Mouse (Mus musculus) forebrain, postnatal 0 days (tissue): ENCODE measurements at regions not wholly inside any gene's neighbourhood (a gene's known extent, or its start where the extent isn't known, plus 50 kb on each side); places are given as distances from the start of the nearest gene placed in this dataset.

Experiments used
- ATAC-seq: fragments of 200-750 bp; cut with Nextera tagmentation; 2 replicates; pipeline ENCODE4 v1.8.0; 2017; ENCODE audit warnings: mild to moderate bottlenecking, moderate library complexity
- DNase-seq: peaks from one replicate; pipeline ENCODE4 v3.0.0-alpha.2; 2015
- H3K27ac ChIP-seq: fragments of 300-500 bp; sonication (generic); 2 replicates; pipeline ENCODE4 v1.5.1; 2014; ENCODE audit warnings: low read depth, mild to moderate bottlenecking, antibody characterized with exemption, low read length, moderate library complexity, mixed read lengths
- H3K27me3 ChIP-seq: fragments of 300-500 bp; sonication (generic); 2 replicates; pipeline ENCODE4 v1.6.1; 2014; ENCODE audit warnings: mild to moderate bottlenecking, low read length, mixed read lengths; ENCODE audit not compliant: insufficient read depth
- H3K36me3 ChIP-seq: fragments of 300-500 bp; sonication (generic); 2 replicates; pipeline ENCODE4 v1.6.1; 2014; ENCODE audit warnings: mild to moderate bottlenecking, moderate library complexity; ENCODE audit not compliant: insufficient read depth
- H3K4me1 ChIP-seq: fragments of 300-500 bp; sonication (generic); 2 replicates; pipeline ENCODE4 v1.6.1; 2014; ENCODE audit warnings: antibody characterized with exemption; ENCODE audit not compliant: insufficient read depth
- H3K4me2 ChIP-seq: fragments of 300-500 bp; sonication (generic); 2 replicates; pipeline ENCODE4 v1.6.1; 2014; ENCODE audit warnings: low read depth, mild to moderate bottlenecking, moderate library complexity
- H3K4me3 ChIP-seq: fragments of 300-500 bp; sonication (generic); 2 replicates; pipeline ENCODE4 v1.5.1; 2014; ENCODE audit warnings: low read depth, low read length, mixed read lengths
- H3K9ac ChIP-seq: fragments of 300-500 bp; sonication (generic); 2 replicates; pipeline ENCODE4 v1.6.1; 2014; ENCODE audit warnings: mild to moderate bottlenecking
- H3K9me3 ChIP-seq: fragments of 300-500 bp; sonication (generic); 2 replicates; pipeline ENCODE4 v1.6.1; 2016; ENCODE audit warnings: low read length
- CTCF ChIP-seq: sonication (generic); IDR thresholded peaks from 2 replicates; pipeline ENCODE4 v1.5.1; 2016; ENCODE audit warnings: antibody characterized with exemption, control low read depth, low read depth
- WGBS: fragments of 180-500 bp; shearing (Covaris S2); extraction: QIAGEN DNeasy Blood & Tissue Kit; methylation state at CpG from one replicate; pipeline ENCODE4 v1.1.7; 2014; 5-methylcytosine and 5-hydroxymethylcytosine counted together

DNA sequence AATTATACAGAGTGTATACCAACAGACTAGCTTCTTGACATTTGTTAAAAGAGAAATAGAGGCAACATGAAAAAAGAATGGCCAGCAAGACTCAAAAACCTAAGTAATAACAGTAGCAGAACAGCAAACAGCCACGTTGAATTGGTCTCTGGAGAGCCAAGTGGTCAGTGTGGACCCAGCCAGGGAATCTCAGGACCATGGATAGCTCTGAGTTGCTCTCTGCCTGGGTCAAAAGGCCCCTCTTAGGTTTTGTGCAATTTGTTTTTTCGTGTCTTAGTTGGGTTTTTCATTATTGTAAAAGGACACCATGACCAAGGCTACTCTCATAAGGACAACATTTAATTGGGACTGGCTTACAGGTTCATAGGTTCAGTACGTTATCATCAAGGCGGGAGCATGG, 60.8 kb upstream of the Lclat1 start:
- H3K4me3 ChIP-seq: no peak overlapping the region
- H3K9me3 ChIP-seq: no peaks in the 10 kb centered on the region
- H3K36me3 ChIP-seq: no peaks in the 10 kb centered on the region
- no peaks in the 10 kb centered on the region for H3K27me3 ChIP-seq
- no peak for ATAC-seq
- no peak overlapping the region for H3K9ac ChIP-seq
- no peak overlapping the region for H3K27ac ChIP-seq
- no peak for DNase-seq
- 58% methylated on average over 4 of the region's 4 CpGs for WGBS
- TF ChIP-seq CTCF: no peak
- H3K4me2 ChIP-seq: no peak overlapping the region
- peaks cover 11% of the 10 kb centered on the region; the same call in 1 of the 2 replicates for H3K4me1 ChIP-seq

GRCm38 (mm10) chr17:73048164-73048563, 59.6 kb upstream of the Lclat1 start:
- Histone ChIP-seq H3K27me3 (no peaks in the 10 kb centered on the region), H3K4me3 (no peak overlapping the region), H3K36me3 (no peaks in the 10 kb centered on the region), H3K27ac (no peak overlapping the region), H3K4me1 (peaks cover 11% of the 10 kb centered on the region; the same call in 1 of the 2 replicates), H3K4me2 (no peak overlapping the region), H3K9me3 (no peaks in the 10 kb centered on the region), H3K9ac (no peak overlapping the region)
- no peak for DNase-seq
- TF ChIP-seq CTCF: no peak
- WGBS: 82% methylated on average over 2 of the region's 2 CpGs
- ATAC-seq: no peak

DNA sequence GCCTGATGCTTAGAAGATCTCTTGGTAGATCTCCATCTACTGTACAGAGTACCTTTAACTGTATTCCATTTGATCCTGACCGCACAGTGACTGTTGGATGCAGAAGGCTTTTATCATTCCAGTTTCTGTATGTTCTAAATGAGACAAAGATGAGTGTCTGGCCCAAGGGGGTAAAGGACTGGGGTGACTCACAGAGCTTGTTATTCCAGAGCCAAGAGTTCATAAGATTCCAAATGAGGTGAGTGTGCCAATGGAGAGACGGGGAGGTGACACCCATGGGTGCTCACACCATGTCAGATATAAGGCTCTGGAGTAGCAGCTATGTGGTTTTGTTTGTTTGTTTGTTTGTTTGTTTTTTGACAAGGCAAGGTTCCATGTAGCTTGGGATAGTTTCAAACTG, 54.8 kb upstream of the Lclat1 start:
- H3K4me2 ChIP-seq: no peak overlapping the region
- H3K9me3 ChIP-seq: no peaks in the 10 kb centered on the region
- H3K4me3 ChIP-seq: no peak overlapping the region
- no peak for DNase-seq
- WGBS: 97% methylated on average over 2 of the region's 2 CpGs
- TF ChIP-seq CTCF: no peak
- H3K36me3 ChIP-seq: no peaks in the 10 kb centered on the region
- H3K4me1 ChIP-seq: no peaks in the 10 kb centered on the region
- ATAC-seq: no peak
- no peak overlapping the region for H3K27ac ChIP-seq
- no peaks in the 10 kb centered on the region for H3K27me3 ChIP-seq
- H3K9ac ChIP-seq: no peak overlapping the region

- no peak for TF ChIP-seq CTCF
- ATAC-seq: no peak
Measured at GRCm38 (mm10) chr17:73053479-73054215, 54.1 kb upstream of the Lclat1 start.

GRCm38 (mm10) chr17:73054226-73054625, 53.6 kb upstream of the Lclat1 start:
- TF ChIP-seq CTCF: no peak
- DNase-seq (no peak), ATAC-seq (no peak)
- H3K4me1 ChIP-seq: no peaks in the 10 kb centered on the region
- no peaks in the 10 kb centered on the region for H3K36me3 ChIP-seq
- no peak overlapping the region for H3K4me3 ChIP-seq
- no peak overlapping the region for H3K27ac ChIP-seq
- no peaks in the 10 kb centered on the region for H3K9me3 ChIP-seq
- H3K27me3 ChIP-seq: no peaks in the 10 kb centered on the region
- no peak overlapping the region for H3K9ac ChIP-seq
- no peak overlapping the region for H3K4me2 ChIP-seq

More at GRCm38 (mm10) chr17:73053479-73054215, 54.1 kb upstream of the Lclat1 start:
- 41% methylated on average over 3 of the region's 3 CpGs for WGBS
- no peak for DNase-seq
- H3K9me3 ChIP-seq: no peaks in the 10 kb centered on the region
- no peak overlapping the region for H3K4me3 ChIP-seq
- H3K4me1 ChIP-seq: no peaks in the 10 kb centered on the region
- H3K27ac ChIP-seq: no peak overlapping the region
- H3K9ac ChIP-seq: no peak overlapping the region
- H3K27me3 ChIP-seq: no peaks in the 10 kb centered on the region
- no peaks in the 10 kb centered on the region for H3K36me3 ChIP-seq
- H3K4me2 ChIP-seq: no peak overlapping the region

GRCm38 (mm10) chr17:73055197-73055596, 52.6 kb upstream of the Lclat1 start:
- Histone ChIP-seq H3K9me3 (no peaks in the 10 kb centered on the region), H3K9ac (no peak overlapping the region), H3K36me3 (no peaks in the 10 kb centered on the region), H3K4me1 (no peaks in the 10 kb centered on the region), H3K4me2 (no peak overlapping the region), H3K4me3 (no peak overlapping the region), H3K27ac (no peak overlapping the region), H3K27me3 (no peaks in the 10 kb centered on the region)
- DNase-seq: no peak
- WGBS: 74% methylated on average over 3 of the region's 3 CpGs
- no peak for ATAC-seq
- TF ChIP-seq CTCF: no peak

- H3K4me2 ChIP-seq: no peak overlapping the region
- 78% methylated on average over 6 of the region's 6 CpGs for WGBS
- no peaks in the 10 kb centered on the region for H3K9me3 ChIP-seq
- H3K9ac ChIP-seq: no peak overlapping the region
- no peak overlapping the region for H3K27ac ChIP-seq
- no peaks in the 10 kb centered on the region for H3K4me1 ChIP-seq
- no peak overlapping the region for H3K4me3 ChIP-seq
- H3K36me3 ChIP-seq: no peaks in the 10 kb centered on the region
- H3K27me3 ChIP-seq: no peaks in the 10 kb centered on the region
- no peak for TF ChIP-seq CTCF
- ATAC-seq: no peak
- no peak for DNase-seq
Measured at GRCm38 (mm10) chr17:73055611-73056010, 52.2 kb upstream of the Lclat1 start.

- Histone ChIP-seq H3K27me3 (no peaks in the 10 kb centered on the region), H3K36me3 (no peaks in the 10 kb centered on the region), H3K4me3 (no peak overlapping the region), H3K9me3 (no peaks in the 10 kb centered on the region), H3K4me2 (no peak overlapping the region), H3K4me1 (no peaks in the 10 kb centered on the region), H3K9ac (no peak overlapping the region), H3K27ac (no peak overlapping the region)
- no peak for TF ChIP-seq CTCF
- 90% methylated on average over 2 of the region's 2 CpGs for WGBS
- ATAC-seq (no peak), DNase-seq (no peak)
Measured at GRCm38 (mm10) chr17:73056616-73057015, 51.2 kb upstream of the Lclat1 start.
